Mouse (Mus musculus): ENCODE results near the gene Edc3. TPM values are rescaled to one million over a fixed set of nuclear protein-coding genes. Genes with fewer than 3 reads are reported as not detected.

Edc3 gene
- total and polyA plus RNA-seq, 3 experiments: 5.3 to 5.7 (median 5.5) TPM

GRCm38 (mm10) chr9:57666536-57666935 is 41.8 kb upstream of the Edc3 start:
- H3K4me3 ChIP-seq: no peak overlapping the region
- no peak overlapping the region for H3K27ac ChIP-seq
- H3K9ac ChIP-seq (ENCODE audit: low read depth, low read length): no peak overlapping the region
- no peak for TF ChIP-seq CTCF (IDR thresholded peaks at IDR 0.05)
- no peak for TF ChIP-seq EP300 (IDR thresholded peaks at IDR 0.05; ENCODE audit: insufficient read depth, low read depth, low read length)
- no peak for TF ChIP-seq POLR2A (IDR thresholded peaks at IDR 0.05; ENCODE audit: insufficient read depth, low read depth, low read length)
- 87% methylated on average over 8 of the region's 8 CpGs for WGBS
- H3K27me3 ChIP-seq (ENCODE audit: control insufficient read depth, insufficient read depth, low read length): no peaks in the 10 kb centered on the region
- H3K4me1 ChIP-seq (ENCODE audit: control insufficient read depth, insufficient read depth, low read length): peaks cover 10% of the 10 kb centered on the region
- intact Hi-C loops (cut with DNase I): loop anchor here (5.0 kb wide), 1 partner anchor 41 kb away; the partner anchor contains the start of gene Edc3
- no peak for DNase-seq
- H3K36me3 ChIP-seq (ENCODE audit: control insufficient read depth, insufficient read depth, low read length): no peaks in the 10 kb centered on the region
- no peaks in the 10 kb centered on the region for H3K79me2 ChIP-seq (replicated peaks; ENCODE audit: control insufficient read depth, insufficient read depth, low read length)

DNA sequence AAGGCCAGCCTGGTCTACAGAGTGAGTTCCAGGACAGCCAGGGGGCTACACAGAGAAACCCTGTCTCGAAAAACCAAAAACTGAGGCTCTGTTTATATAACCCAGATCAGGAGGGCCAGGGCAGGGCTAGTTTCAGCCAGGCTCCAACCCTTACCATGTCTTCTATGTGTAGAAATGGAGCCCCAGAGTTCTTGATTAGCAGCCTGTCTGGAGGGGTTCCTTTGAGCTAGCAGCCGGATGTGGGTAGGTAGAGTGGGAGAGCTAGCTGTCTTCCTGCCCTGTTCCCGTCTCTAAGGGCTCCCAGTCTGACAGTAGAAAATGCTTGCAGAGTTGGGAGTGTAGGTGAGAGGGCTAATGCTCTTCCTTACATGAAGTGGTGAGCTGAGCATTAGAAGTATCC is 41.2 kb upstream of the Edc3 start:
- 61% methylated on average over 3 of the region's 3 CpGs for WGBS
- H3K36me3 ChIP-seq (ENCODE audit: control insufficient read depth, insufficient read depth, low read length): no peaks in the 10 kb centered on the region
- DNase-seq: no peak
- H3K27me3 ChIP-seq (ENCODE audit: control insufficient read depth, insufficient read depth, low read length): no peaks in the 10 kb centered on the region
- TF ChIP-seq CTCF (IDR thresholded peaks at IDR 0.05) (no peak), EP300 (IDR thresholded peaks at IDR 0.05; ENCODE audit: insufficient read depth, low read depth, low read length) (no peak), POLR2A (IDR thresholded peaks at IDR 0.05; ENCODE audit: insufficient read depth, low read depth, low read length) (no peak)
- no peak overlapping the region for H3K9ac ChIP-seq (ENCODE audit: low read depth, low read length)
- intact Hi-C loops (cut with DNase I): loop anchor here (5.0 kb wide), 1 partner anchor 40 kb away; the partner anchor contains the start of gene Edc3
- H3K27ac ChIP-seq: peak overlapping the region; percentile 56
- H3K79me2 ChIP-seq (replicated peaks; ENCODE audit: control insufficient read depth, insufficient read depth, low read length): no peaks in the 10 kb centered on the region
- peaks cover 10% of the 10 kb centered on the region for H3K4me1 ChIP-seq (ENCODE audit: control insufficient read depth, insufficient read depth, low read length)
- H3K4me3 ChIP-seq: no peak overlapping the region

DNA sequence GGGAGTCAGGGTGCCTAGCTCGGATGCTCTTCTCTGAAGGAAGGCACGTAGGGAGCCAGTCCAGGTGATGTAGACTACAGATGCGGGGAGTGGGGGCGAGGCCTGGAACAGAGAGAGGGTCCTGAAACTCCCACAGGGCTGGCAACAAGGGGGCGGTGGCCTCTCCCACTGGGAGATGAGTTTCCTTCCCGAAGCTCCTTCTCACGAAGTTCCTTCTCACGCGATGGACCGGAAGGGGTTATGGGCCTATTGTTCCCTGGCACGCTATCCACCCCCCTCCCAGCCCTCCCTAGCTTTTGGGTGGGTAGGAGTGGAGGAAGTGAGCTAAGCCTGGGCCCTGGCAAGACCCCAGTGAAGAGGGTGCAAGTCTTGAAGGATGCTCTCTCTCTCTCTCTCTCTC is 40.5 kb upstream of the Edc3 start:
- WGBS: 39% methylated on average over 11 of the region's 11 CpGs
- no peak for TF ChIP-seq CTCF (IDR thresholded peaks at IDR 0.05)
- TF ChIP-seq EP300 (IDR thresholded peaks at IDR 0.05; ENCODE audit: insufficient read depth, low read depth, low read length): peak; percentile 96
- no peak for TF ChIP-seq POLR2A (IDR thresholded peaks at IDR 0.05; ENCODE audit: insufficient read depth, low read depth, low read length)
- Histone ChIP-seq H3K27me3 (ENCODE audit: control insufficient read depth, insufficient read depth, low read length) (no peaks in the 10 kb centered on the region), H3K36me3 (ENCODE audit: control insufficient read depth, insufficient read depth, low read length) (no peaks in the 10 kb centered on the region), H3K27ac (peak overlapping the region; percentile 56), H3K4me3 (no peak overlapping the region), H3K79me2 (replicated peaks; ENCODE audit: control insufficient read depth, insufficient read depth, low read length) (no peaks in the 10 kb centered on the region), H3K4me1 (ENCODE audit: control insufficient read depth, insufficient read depth, low read length) (peaks cover 10% of the 10 kb centered on the region), H3K9ac (ENCODE audit: low read depth, low read length) (no peak overlapping the region)
- DNase-seq: peak in 1 of 2 experiments; percentile 45
- intact Hi-C loops (cut with DNase I): loop anchor here (5.0 kb wide), 1 partner anchor 39 kb away; the partner anchor contains the start of gene Edc3

DNA sequence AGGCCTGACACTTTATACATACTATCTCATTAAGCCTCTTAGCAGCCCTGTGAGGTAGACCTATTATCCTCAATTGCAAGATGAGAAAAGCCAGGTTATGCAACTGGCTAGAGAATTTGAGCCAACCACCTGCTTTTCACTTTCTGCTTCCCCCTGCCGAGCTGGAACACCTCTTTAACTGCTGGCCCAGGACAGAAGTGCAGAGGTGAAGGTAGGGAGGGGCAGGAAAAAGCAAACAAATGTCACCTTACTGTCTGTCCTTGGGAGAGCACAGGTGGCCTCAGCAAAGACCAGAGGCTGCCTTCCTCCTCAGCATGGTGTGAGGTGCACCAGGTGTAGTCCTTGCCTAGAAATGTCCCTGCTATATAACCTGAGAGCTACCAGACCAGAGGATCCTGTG is 40.1 kb upstream of the Edc3 start:
- intact Hi-C loops (cut with DNase I): loop anchor here (5.0 kb wide), 1 partner anchor 39 kb away; the partner anchor contains the start of gene Edc3
- no peak for DNase-seq
- H3K27ac ChIP-seq: peak overlapping the region; percentile 23; the same call in 1 of the 2 replicates
- H3K27me3 ChIP-seq (ENCODE audit: control insufficient read depth, insufficient read depth, low read length): no peaks in the 10 kb centered on the region
- no peak overlapping the region for H3K4me3 ChIP-seq
- 17% methylated on average over 1 of the region's 1 CpGs for WGBS
- TF ChIP-seq CTCF (IDR thresholded peaks at IDR 0.05) (no peak), EP300 (IDR thresholded peaks at IDR 0.05; ENCODE audit: insufficient read depth, low read depth, low read length) (no peak), POLR2A (IDR thresholded peaks at IDR 0.05; ENCODE audit: insufficient read depth, low read depth, low read length) (no peak)
- H3K4me1 ChIP-seq (ENCODE audit: control insufficient read depth, insufficient read depth, low read length): peaks cover 10% of the 10 kb centered on the region
- H3K9ac ChIP-seq (ENCODE audit: low read depth, low read length): no peak overlapping the region
- H3K36me3 ChIP-seq (ENCODE audit: control insufficient read depth, insufficient read depth, low read length): no peaks in the 10 kb centered on the region
- H3K79me2 ChIP-seq (replicated peaks; ENCODE audit: control insufficient read depth, insufficient read depth, low read length): no peaks in the 10 kb centered on the region

- WGBS: 87% methylated on average over 3 of the region's 3 CpGs
- intact Hi-C loops (cut with DNase I): loop anchor here (5.0 kb wide), 1 partner anchor 38 kb away; the partner anchor contains the start of gene Edc3
- peaks cover 10% of the 10 kb centered on the region for H3K4me1 ChIP-seq (ENCODE audit: control insufficient read depth, insufficient read depth, low read length)
Measured at GRCm38 (mm10) chr9:57669566-57669965, 38.8 kb upstream of the Edc3 start.

DNA sequence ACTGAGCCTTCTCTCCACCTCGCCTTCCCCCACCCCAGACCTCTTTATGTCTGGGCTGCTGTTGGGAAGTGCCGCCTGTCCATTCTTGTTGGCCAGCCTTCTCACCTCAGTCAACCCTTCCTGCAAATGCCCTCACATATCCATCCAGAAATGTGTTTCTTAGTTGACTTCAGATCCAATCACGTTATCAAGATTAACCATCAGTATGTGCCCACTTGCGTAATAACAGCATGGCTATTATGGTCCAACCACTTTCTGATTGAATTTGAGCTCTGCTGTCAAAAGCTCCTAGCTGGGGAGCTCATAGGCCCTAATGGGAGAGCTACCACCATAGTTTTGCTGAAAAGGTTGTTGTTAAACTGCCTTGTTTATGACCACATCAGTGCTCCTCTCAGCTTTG is 37.3 kb upstream of the Edc3 start:
- TF ChIP-seq POLR2A (IDR thresholded peaks at IDR 0.05; ENCODE audit: insufficient read depth, low read depth, low read length) (no peak), CTCF (IDR thresholded peaks at IDR 0.05) (no peak), EP300 (IDR thresholded peaks at IDR 0.05; ENCODE audit: insufficient read depth, low read depth, low read length) (no peak)
- Histone ChIP-seq H3K27ac (no peak overlapping the region), H3K4me3 (no peak overlapping the region), H3K36me3 (ENCODE audit: control insufficient read depth, insufficient read depth, low read length) (no peaks in the 10 kb centered on the region), H3K27me3 (ENCODE audit: control insufficient read depth, insufficient read depth, low read length) (no peaks in the 10 kb centered on the region), H3K4me1 (ENCODE audit: control insufficient read depth, insufficient read depth, low read length) (peaks cover 10% of the 10 kb centered on the region), H3K9ac (ENCODE audit: low read depth, low read length) (no peak overlapping the region), H3K79me2 (replicated peaks; ENCODE audit: control insufficient read depth, insufficient read depth, low read length) (no peaks in the 10 kb centered on the region)
- 84% methylated on average over 4 of the region's 4 CpGs for WGBS
- intact Hi-C loops (cut with DNase I): no loop called here
- no peak for DNase-seq

More at GRCm38 (mm10) chr9:57669566-57669965, 38.8 kb upstream of the Edc3 start:
- no peak overlapping the region for H3K27ac ChIP-seq
- DNase-seq: no peak
- no peaks in the 10 kb centered on the region for H3K27me3 ChIP-seq (ENCODE audit: control insufficient read depth, insufficient read depth, low read length)
- TF ChIP-seq POLR2A (IDR thresholded peaks at IDR 0.05; ENCODE audit: insufficient read depth, low read depth, low read length) (no peak), EP300 (IDR thresholded peaks at IDR 0.05; ENCODE audit: insufficient read depth, low read depth, low read length) (no peak), CTCF (IDR thresholded peaks at IDR 0.05) (no peak)
- no peak overlapping the region for H3K4me3 ChIP-seq
- no peaks in the 10 kb centered on the region for H3K79me2 ChIP-seq (replicated peaks; ENCODE audit: control insufficient read depth, insufficient read depth, low read length)
- H3K36me3 ChIP-seq (ENCODE audit: control insufficient read depth, insufficient read depth, low read length): no peaks in the 10 kb centered on the region
- no peak overlapping the region for H3K9ac ChIP-seq (ENCODE audit: low read depth, low read length)
